Mouse (Mus musculus) MEL (cell line): Measurements from ENCODE around the gene Coro7. TPM values are rescaled to one million over a fixed set of nuclear protein-coding genes. Genes with fewer than 3 reads are reported as not detected.

Experiments used
- DNase-seq: peaks from one replicate; pipeline ENCODE4 v3.0.0; 2011; ENCODE audit warnings: low read depth, low spot score
- H3K27ac ChIP-seq: 2 replicates; pipeline ENCODE4 v1.5.1; 2012; ENCODE audit warnings: low read depth, mild to moderate bottlenecking, control low read depth, low read length, moderate library complexity; ENCODE audit not compliant: control insufficient read depth
- H3K27me3 ChIP-seq, 2 experiments: fragments of 150-350 bp in 1 of 2; sonication (generic) in 1 of 2; 2 replicates each; pipeline ENCODE4 v1.6.1; 2012; ENCODE audit warnings: low read length in 2 of 2, mild to moderate bottlenecking in 2 of 2, improper control_type of control experiment in 1 of 2, moderate library complexity in 1 of 2; ENCODE audit not compliant: insufficient read depth in 2 of 2, control insufficient read depth in 1 of 2
- H3K36me3 ChIP-seq, 2 experiments: 2 replicates each; pipeline ENCODE4 v1.6.1; 2012 to 2014; ENCODE audit warnings: low read length in 2 of 2, improper control_type of control experiment in 1 of 2, inconsistent platforms in 1 of 2, mild to moderate bottlenecking in 1 of 2; ENCODE audit not compliant: insufficient read depth in 2 of 2, control insufficient read depth in 1 of 2
- H3K4me1 ChIP-seq, 2 experiments: fragments of 150-350 bp in 1 of 2; sonication (generic) in 1 of 2; 2 replicates each; pipeline ENCODE4 v1.6.1; 2012; ENCODE audit warnings: low read length in 2 of 2, improper control_type of control experiment in 1 of 2, mild to moderate bottlenecking in 1 of 2; ENCODE audit not compliant: insufficient read depth in 2 of 2, control insufficient read depth in 1 of 2
- H3K4me3 ChIP-seq, 2 experiments: fragments of 150-350 bp in 1 of 2; sonication (generic) in 1 of 2; 2 replicates each; pipeline ENCODE4 v1.5.1; 2012; ENCODE audit warnings: low read depth in 2 of 2, low read length in 2 of 2, mild to moderate bottlenecking in 2 of 2, moderate library complexity in 2 of 2, control low read depth in 1 of 2, improper control_type of control experiment in 1 of 2; ENCODE audit not compliant: control insufficient read depth in 1 of 2, insufficient read depth in 1 of 2
- H3K79me2 ChIP-seq: 2 replicates; pipeline ENCODE4 v1.6.1; 2012; ENCODE audit warnings: mild to moderate bottlenecking, low read length, moderate library complexity; ENCODE audit not compliant: control insufficient read depth, poor library complexity, insufficient read depth
- H3K9ac ChIP-seq: 2 replicates; pipeline ENCODE4 v1.6.1; 2012; ENCODE audit warnings: low read depth, mild to moderate bottlenecking, control low read depth, low read length, moderate library complexity; ENCODE audit not compliant: control insufficient read depth, poor library complexity, severe bottlenecking
- H3K9me3 ChIP-seq: fragments of 150-350 bp; sonication (generic); replicated peaks from 2 replicates; pipeline ENCODE4 v1.6.1; 2012; ENCODE audit warnings: mild to moderate bottlenecking, low read length, improper control_type of control experiment, moderate library complexity; ENCODE audit not compliant: insufficient read depth
- CTCF ChIP-seq, 3 experiments: IDR thresholded peaks in 2 of 3; conservative IDR thresholded peaks in 1 of 3; 2 replicates each; pipeline ENCODE4 v1.5.1; 2011 to 2012; ENCODE audit warnings: low read length in 3 of 3, low read depth in 2 of 3, mild to moderate bottlenecking in 2 of 3, improper control_type of control experiment in 1 of 3, inconsistent platforms in 1 of 3, mixed read lengths in 1 of 3, moderate library complexity in 1 of 3; ENCODE audit not compliant: control insufficient read depth in 1 of 3, insufficient read depth in 1 of 3, poor library complexity in 1 of 3, severe bottlenecking in 1 of 3
- ETS1 ChIP-seq: IDR thresholded peaks from 2 replicates; pipeline ENCODE4 v1.6.1; 2012; ENCODE audit warnings: low read depth, mild to moderate bottlenecking, inconsistent platforms, low read length, improper control_type of control experiment, moderate library complexity
- GABPA ChIP-seq: IDR thresholded peaks from 2 replicates; pipeline ENCODE4 v1.6.1; 2012; ENCODE audit warnings: low read depth, mild to moderate bottlenecking, inconsistent platforms, low read length, improper control_type of control experiment, moderate library complexity
- KAT2A ChIP-seq: conservative IDR thresholded peaks from 2 replicates; pipeline ENCODE4 v1.6.1; 2012; ENCODE audit warnings: low read depth, low read length, improper control_type of control experiment, inconsistent platforms
- MEF2A ChIP-seq: IDR thresholded peaks from 2 replicates; pipeline ENCODE4 v1.6.1; 2014; ENCODE audit warnings: low read depth, mild to moderate bottlenecking, inconsistent platforms, low read length, improper control_type of control experiment; ENCODE audit not compliant: poor library complexity, insufficient replicate concordance, severe bottlenecking; ENCODE audit errors: extremely low read depth
- NELFE ChIP-seq: IDR thresholded peaks from 2 replicates; pipeline ENCODE4 v1.6.1; 2011; ENCODE audit warnings: low read depth, low read length, improper control_type of control experiment
- POLR2AphosphoS5 ChIP-seq: IDR thresholded peaks from 2 replicates; pipeline ENCODE4 v1.6.1; 2012; ENCODE audit warnings: low read depth, borderline replicate concordance, mild to moderate bottlenecking, inconsistent platforms, low read length, moderate library complexity, mixed read lengths
- RAD21 ChIP-seq: IDR thresholded peaks from 2 replicates; pipeline ENCODE4 v1.6.1; 2011; ENCODE audit warnings: mild to moderate bottlenecking, low read depth, low read length, improper control_type of control experiment
- RCOR1 ChIP-seq: IDR thresholded peaks from 2 replicates; pipeline ENCODE4 v1.6.1; 2012; ENCODE audit warnings: low read depth, mild to moderate bottlenecking, inconsistent platforms, low read length, improper control_type of control experiment
- TBP ChIP-seq: IDR thresholded peaks from 2 replicates; pipeline ENCODE4 v1.8.0; 2011; ENCODE audit warnings: low read depth, low read length, improper control_type of control experiment
- UBTF ChIP-seq: IDR thresholded peaks from 2 replicates; pipeline ENCODE4 v1.6.1; 2012; ENCODE audit warnings: low read depth, mild to moderate bottlenecking, inconsistent platforms, low read length, improper control_type of control experiment, moderate library complexity, borderline replicate concordance; ENCODE audit not compliant: insufficient read depth
- USF1 ChIP-seq: IDR thresholded peaks from 2 replicates; pipeline ENCODE4 v1.6.1; 2014; ENCODE audit warnings: low read depth, mild to moderate bottlenecking, inconsistent platforms, low read length, improper control_type of control experiment, moderate library complexity
- USF2 ChIP-seq, 2 experiments: IDR thresholded peaks; 2 replicates each; pipeline ENCODE4 v1.6.1; 2011 to 2012; ENCODE audit warnings: improper control_type of control experiment in 2 of 2, low read length in 2 of 2, borderline replicate concordance in 1 of 2, inconsistent platforms in 1 of 2, low read depth in 1 of 2, mild to moderate bottlenecking in 1 of 2; ENCODE audit not compliant: insufficient read depth in 1 of 2
- ZC3H11A ChIP-seq: IDR thresholded peaks from 2 replicates; pipeline ENCODE4 v1.6.1; 2012; ENCODE audit warnings: low read depth, mild to moderate bottlenecking, inconsistent platforms, low read length, improper control_type of control experiment
- ZNF384 ChIP-seq: IDR thresholded peaks from 2 replicates; pipeline ENCODE4 v1.6.1; 2012; ENCODE audit warnings: low read depth, mild to moderate bottlenecking, inconsistent platforms, low read length, improper control_type of control experiment
- polyA plus RNA-seq, 2 experiments: library from polyadenylated mRNA; stranded (reverse) in 1 of 2; unstranded in 1 of 2; fragments of >175 nt in 1 of 2; fragments of >200 nt in 1 of 2; gene quantifications; 2 replicates each; pipeline versions ENCODE4 v1.2.1 to v1.2.4; 2012; ENCODE audit warnings: low replicate concordance in 2 of 2, low read depth in 1 of 2; ENCODE audit not compliant: insufficient read length in 2 of 2, insufficient read depth in 1 of 2, missing spikeins in 1 of 2
- total RNA-seq: library from RNA; depleted of rRNA; stranded (reverse); fragments of 300-350 nt; gene quantifications from 2 replicates; pipeline ENCODE4 v1.2.3, GENCODE M21; 2012

The Coro7 gene
- total and polyA plus RNA-seq, 3 experiments = 9.8 to 38.3 TPM; not detected in 1

- TF ChIP-seq UBTF (no peak), ETS1 (no peak), RCOR1 (0 out of 2 replicates have a peak, but pooled peaks have one; percentile 9), ZNF384 (no peak)
- TF ChIP-seq, all 39 proteins: peak for 12
Measured at GRCm38 (mm10) chr16:4679121-4680018, at the start of gene Coro7 (continued).

- H3K4me1 ChIP-seq = peaks cover 6 to 10% of the 10 kb centered on the region in 2 experiments
- peak; percentile 51 for DNase-seq
- TF ChIP-seq USF1 = no peak
- no peak for TF ChIP-seq TBP
- TF ChIP-seq POLR2AphosphoS5 = no peak
- TF ChIP-seq KAT2A = no peak
- no peak for TF ChIP-seq CTCF (IDR thresholded peaks at IDR 0.05 in 2 of 3, conservative IDR thresholded peaks at IDR 0.05 in 1 of 3; ENCODE audit: control insufficient read depth in 1 of 3, insufficient read depth in 1 of 3, low read depth in 2 of 3, low read length in 3 of 3, poor library complexity in 1 of 3, severe bottlenecking in 1 of 3)
- no peak for TF ChIP-seq UBTF
- no peak for TF ChIP-seq USF2 (IDR thresholded peaks at IDR 0.05; ENCODE audit: borderline replicate concordance in 1 of 2, insufficient read depth in 1 of 2, low read depth in 1 of 2, low read length in 2 of 2)
- TF ChIP-seq GABPA = no peak
- TF ChIP-seq RCOR1 = no peak
- TF ChIP-seq NELFE = no peak
- no peak for TF ChIP-seq ZC3H11A
- no peak for TF ChIP-seq RAD21
- no peak for TF ChIP-seq MEF2A
- peaks cover 29% of the 10 kb centered on the region for H3K79me2 ChIP-seq
- peak overlapping the region; percentile 16; the same call in 1 of the 2 replicates for H3K9ac ChIP-seq
- no peaks in the 10 kb centered on the region for H3K9me3 ChIP-seq
- H3K27ac ChIP-seq = no peak overlapping the region
- peaks cover 0 to 27% of the 10 kb centered on the region in 2 experiments; a peak in 3 of 4 replicates for H3K36me3 ChIP-seq
- H3K4me3 ChIP-seq = no peak overlapping the region
- no peaks in the 10 kb centered on the region for H3K27me3 ChIP-seq
Measured at GRCm38 (mm10) chr16:4727963-4728362, 48.4 kb upstream of the Coro7 start.
